Mouse (Mus musculus): ENCODE results near the gene Large2. TPM values are rescaled to one million over a fixed set of nuclear protein-coding genes. Genes with fewer than 3 reads are reported as not detected.
"Not testable (repeated sequence)": the region's sequence is repeated elsewhere in the genome, so short reads cannot be mapped to it uniquely, and the experiment has no call there.

Gene Large2
- polyA plus RNA-seq (2012; rRNA removed) = 15.0 and 16.4 TPM in 2 replicates

GRCm38 (mm10) chr2:92374514-92374913, at the start of gene Large2, which contains the start of gene Pex16:
TSS of gene Large2 (minus strand) at chr2:92374869.
TSS of gene Pex16 (plus strand) at chr2:92374676.
- WGBS = under 1% methylated on average over 16 of the region's 16 CpGs
- no peak for DNase-seq (ENCODE audit: low read depth, low spot score)

GRCm38 (mm10) chr2:92423702-92424461, 49.2 kb upstream of the Large2 start:
- DNase-seq (ENCODE audit: low read depth, low spot score) = no peak
- WGBS = 44% methylated on average over 9 of the region's 9 CpGs

GRCm38 (mm10) chr2:92423156-92423555, 48.5 kb upstream of the Large2 start:
- WGBS = 91% methylated on average over 9 of the region's 9 CpGs
- no peak for DNase-seq (ENCODE audit: low read depth, low spot score)

GRCm38 (mm10) chr2:92422388-92423135, 47.9 kb upstream of the Large2 start:
- WGBS = 73% methylated on average over 10 of the region's 10 CpGs
- no peak for DNase-seq (ENCODE audit: low read depth, low spot score)

- 86% methylated on average over 7 of the region's 7 CpGs for WGBS
- DNase-seq (ENCODE audit: low read depth, low spot score) = no peak
Observed at GRCm38 (mm10) chr2:92421723-92422387, 47.2 kb upstream of the Large2 start.

- DNase-seq (ENCODE audit: low read depth, low spot score) = no peak
- 89% methylated on average over 10 of the region's 10 CpGs for WGBS
Observed at GRCm38 (mm10) chr2:92411705-92412104, 37.0 kb upstream of the Large2 start.

- DNase-seq (ENCODE audit: low read depth, low spot score) = no peak
- WGBS = 88% methylated on average over 18 of the region's 18 CpGs
Observed at GRCm38 (mm10) chr2:92408309-92409045, 33.8 kb upstream of the Large2 start.

- 81% methylated on average over 7 of the region's 7 CpGs for WGBS
- DNase-seq (ENCODE audit: low read depth, low spot score) = no peak
Observed at GRCm38 (mm10) chr2:92405687-92406086, 31.0 kb upstream of the Large2 start.

- WGBS = 92% methylated on average over 6 of the region's 6 CpGs
- no peak for DNase-seq (ENCODE audit: low read depth, low spot score)
Observed at GRCm38 (mm10) chr2:92404737-92405136, 30.1 kb upstream of the Large2 start.

- WGBS = 88% methylated on average over 5 of the region's 5 CpGs
- DNase-seq (ENCODE audit: low read depth, low spot score) = no peak
Observed at GRCm38 (mm10) chr2:92403776-92404319, 29.2 kb upstream of the Large2 start.

- WGBS = 80% methylated on average over 4 of the region's 4 CpGs
- DNase-seq (ENCODE audit: low read depth, low spot score) = no peak
Observed at GRCm38 (mm10) chr2:92402591-92403326, 28.1 kb upstream of the Large2 start.

- WGBS = 2% methylated on average over 58 of the region's 59 CpGs
Observed at GRCm38 (mm10) chr2:92401091-92401561, 26.5 kb upstream of the Large2 start, which contains the start of gene Mapk8ip1. TSS of gene Mapk8ip1 (minus strand) at chr2:92401263.

GRCm38 (mm10) chr2:92400682-92401081, 26.0 kb upstream of the Large2 start:
- WGBS = 14% methylated on average over 22 of the region's 22 CpGs
- no peak for DNase-seq (ENCODE audit: low read depth, low spot score)

More at GRCm38 (mm10) chr2:92401091-92401561, 26.5 kb upstream of the Large2 start, which contains the start of gene Mapk8ip1:
- no peak for DNase-seq (ENCODE audit: low read depth, low spot score)

- WGBS = 81% methylated on average over 4 of the region's 4 CpGs
- not testable (repeated sequence) for DNase-seq (ENCODE audit: low read depth, low spot score)
Observed at GRCm38 (mm10) chr2:92399877-92400276, 25.2 kb upstream of the Large2 start.

- WGBS = 50% methylated on average over 1 of the region's 1 CpGs
- no peak for DNase-seq (ENCODE audit: low read depth, low spot score)
Observed at GRCm38 (mm10) chr2:92397436-92397835, 22.8 kb upstream of the Large2 start.

- 78% methylated on average over 3 of the region's 3 CpGs for WGBS
- DNase-seq (ENCODE audit: low read depth, low spot score) = no peak
Observed at GRCm38 (mm10) chr2:92395535-92395934, 20.9 kb upstream of the Large2 start.

GRCm38 (mm10) chr2:92392318-92393264, 17.9 kb upstream of the Large2 start:
- no peak for DNase-seq (ENCODE audit: low read depth, low spot score)
- WGBS = 9% methylated on average over 26 of the region's 26 CpGs
